ENCODE assay signal across 9 mouse cellular contexts in the genomic region with DNA sequence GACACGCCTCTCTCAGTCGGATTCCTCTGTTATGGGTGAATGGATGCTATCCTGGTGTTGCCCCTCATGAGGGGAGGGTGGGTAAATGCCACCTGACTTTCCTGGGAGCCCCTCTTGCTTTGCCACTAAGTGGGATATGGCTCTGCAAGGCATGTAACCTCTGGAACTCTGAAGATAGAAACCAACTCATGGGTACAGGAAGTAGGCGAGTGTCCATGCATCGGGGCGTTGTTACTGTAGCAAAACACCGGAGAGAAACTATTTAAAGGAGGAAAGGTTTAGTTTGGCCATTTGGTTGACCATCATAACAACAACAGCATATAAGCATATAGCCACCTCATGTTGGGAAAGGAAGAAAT. TPM values are rescaled to one million over a fixed set of nuclear protein-coding genes. Genes with fewer than 3 reads are reported as not detected.
A peak's percentile ranks its signal among the peaks of the same experiment; 100 is the strongest.
DNase-seq lines count a peak whose midpoint lies in the region; ATAC-seq and TF ChIP-seq lines count a peak whose summit lies in the region.
"Had no signal": no experiment of that assay in that cellular context is flagged by ENCODE, and none has a peak within 500 bp of the region (broad histone marks: within the 10 kb centered on the region; RNA-seq: fewer than 3 reads in every experiment).

No protein-coding gene starts in this region.

- H3K4me2 ChIP-seq in heart, embryonic 15.5 days = peak overlapping the region; percentile 61
- H3K4me2 ChIP-seq in hindbrain, embryonic 13.5 days = peak overlapping the region; percentile 57
- H3K4me2 ChIP-seq in midbrain, embryonic 13.5 days (replicated peaks) = peak overlapping the region; percentile 56

- H3K4me3 ChIP-seq in heart, embryonic 15.5 days = peak overlapping the region; percentile 79
- peak overlapping the region; percentile 64 for H3K4me3 ChIP-seq in bone marrow macrophage, adult 2 months (ENCODE audit: insufficient read depth, low read length)
- H3K4me3 ChIP-seq in hindbrain, embryonic 13.5 days = peak overlapping the region; percentile 40
- H3K4me3 ChIP-seq in midbrain, embryonic 13.5 days (replicated peaks) = peak overlapping the region; percentile 42

- H3K27me3 ChIP-seq in heart, embryonic 15.5 days = peaks cover 3% of the 10 kb centered on the region; the same call in 1 of the 2 replicates
- no peaks in the 10 kb centered on the region for H3K27me3 ChIP-seq in hindbrain, embryonic 13.5 days
- 0 out of 2 replicates have a peak, but pooled peaks cover 4% of the 10 kb centered on the region for H3K27me3 ChIP-seq in midbrain, embryonic 13.5 days

- WGBS in heart, embryonic 15.5 days = 71% methylated on average over 6 of the region's 6 CpGs
- 81% methylated on average over 6 of the region's 6 CpGs for WGBS in hindbrain, embryonic 13.5 days
- WGBS in midbrain, embryonic 13.5 days = 75% methylated on average over 6 of the region's 6 CpGs

- H3K9me3 ChIP-seq in heart, embryonic 15.5 days (replicated peaks) = no peaks in the 10 kb centered on the region
- H3K9me3 ChIP-seq in hindbrain, embryonic 13.5 days = no peaks in the 10 kb centered on the region
- no peaks in the 10 kb centered on the region for H3K9me3 ChIP-seq in midbrain, embryonic 13.5 days

- peaks cover 20% of the 10 kb centered on the region for H3K4me1 ChIP-seq in heart, embryonic 15.5 days (replicated peaks)
- H3K4me1 ChIP-seq in bone marrow macrophage, adult 2 months (ENCODE audit: control insufficient read depth, insufficient read depth, low read length) = peaks cover 11% of the 10 kb centered on the region
- peaks cover 59% of the 10 kb centered on the region for H3K4me1 ChIP-seq in hindbrain, embryonic 13.5 days (replicated peaks)
- H3K4me1 ChIP-seq in midbrain, embryonic 13.5 days (replicated peaks) = peaks cover 45% of the 10 kb centered on the region

- peak overlapping the region; percentile 18 for H3K9ac ChIP-seq in heart, embryonic 15.5 days
- H3K9ac ChIP-seq in hindbrain, embryonic 13.5 days = peak overlapping the region; percentile 74
- H3K9ac ChIP-seq in midbrain, embryonic 13.5 days (replicated peaks) = peak overlapping the region; percentile 60

- TF ChIP-seq POLR2A in bone marrow macrophage, adult 2 months (IDR thresholded peaks at IDR 0.05; ENCODE audit: borderline replicate concordance, low read depth, low read length) = no peak

- no peak for ATAC-seq in heart, embryonic 15.5 days (replicated peaks; ENCODE audit: insufficient number of reproducible peaks, insufficient read depth, low FRiP score, low read depth)
- ATAC-seq in hindbrain, embryonic 13.5 days (ENCODE audit: low FRiP score) = no peak
- ATAC-seq in midbrain, embryonic 13.5 days = no peak

- no peak for DNase-seq in heart, adult 8-10 months (ENCODE audit: low spot score)
- no peak for DNase-seq in frontal cortex, adult 2 months (ENCODE audit: extremely low spot score in 1 of 2, low spot score in 1 of 2)
- no peak for DNase-seq in spleen, postnatal 10 days (ENCODE audit: low spot score in 2 of 2)
- DNase-seq in adipocyte (ENCODE audit: low spot score) = no peak

- H3K27ac ChIP-seq in heart, embryonic 15.5 days = no peak overlapping the region
- H3K27ac ChIP-seq in bone marrow macrophage, adult 2 months (ENCODE audit: insufficient read depth, low read depth, low read length) = peak overlapping the region; percentile 47; the same call in 1 of the 2 replicates
- H3K27ac ChIP-seq in hindbrain, embryonic 13.5 days = peak overlapping the region; percentile 89
- H3K27ac ChIP-seq in midbrain, embryonic 13.5 days = peak overlapping the region; percentile 89

- no peaks in the 10 kb centered on the region for H3K36me3 ChIP-seq in heart, embryonic 15.5 days
- no peaks in the 10 kb centered on the region for H3K36me3 ChIP-seq in hindbrain, embryonic 13.5 days
- H3K36me3 ChIP-seq in midbrain, embryonic 13.5 days = no peaks in the 10 kb centered on the region

- no peak for TF ChIP-seq CTCF in bone marrow macrophage, adult 2 months (IDR thresholded peaks at IDR 0.05; ENCODE audit: low read depth, low read length)

RNA-seq across cellular contexts. Expression of gene Ift27, which starts 1.0 kb away (rescaled TPM):
- 38.1 and 49.9 TPM in 2 replicates for polyA plus RNA-seq in heart, embryonic 15.5 days (2015; fragmentation: Nextera tagmentation; extraction: Ambion mirVana)
- 10 to 100 TPM; 10.5 to 14.1 (median 10.9) TPM for total RNA-seq in heart, adult 8-10 months (2022)
- 19.2 and 19.8 TPM in 2 replicates for polyA plus RNA-seq in bone marrow macrophage, adult 2 months (2012; ENCODE audit: insufficient read depth, insufficient read length, missing spikeins)
- polyA plus RNA-seq in hindbrain, embryonic 13.5 days (2015; fragmentation: Nextera tagmentation; extraction: Ambion mirVana) = 106 and 111 TPM in 2 replicates
- polyA plus RNA-seq in midbrain, embryonic 13.5 days (2015; fragmentation: Nextera tagmentation; extraction: Ambion mirVana) = 115 and 121 TPM in 2 replicates
- polyA plus RNA-seq in frontal cortex, adult 2 months (2012; rRNA removed) = 30.2 and 35.4 TPM in 2 replicates

RNA-seq across cellular contexts. Expression of gene Pvalb, which starts 31.3 kb away (rescaled TPM):
- polyA plus RNA-seq in heart, embryonic 15.5 days (2015; fragmentation: Nextera tagmentation; extraction: Ambion mirVana) = 1.0 and 1.1 TPM in 2 replicates
- total RNA-seq in heart, adult 8-10 months (2022) = 1 to 10 TPM; 3.6 to 5.9 (median 4.5) TPM
- 0.83 TPM in 1 of 2 replicates, not detected in the other for polyA plus RNA-seq in bone marrow macrophage, adult 2 months (2012; ENCODE audit: insufficient read depth, insufficient read length, missing spikeins)
- polyA plus RNA-seq in hindbrain, embryonic 13.5 days (2015; fragmentation: Nextera tagmentation; extraction: Ambion mirVana) = 6.7 and 13.6 TPM in 2 replicates
- 1.4 and 3.1 TPM in 2 replicates for polyA plus RNA-seq in midbrain, embryonic 13.5 days (2015; fragmentation: Nextera tagmentation; extraction: Ambion mirVana)
- 36.5 and 62.8 TPM in 2 replicates for polyA plus RNA-seq in frontal cortex, adult 2 months (2012; rRNA removed)
- total RNA-seq: neutrophil, adult 5-6 weeks had no signal

RNA-seq across cellular contexts. Expression of gene Cacng2, which starts 55.0 kb away (rescaled TPM):
- 0.03 TPM in 1 of 2 replicates, not detected in the other for polyA plus RNA-seq in heart, embryonic 15.5 days (2015; fragmentation: Nextera tagmentation; extraction: Ambion mirVana)
- not detected for total RNA-seq in heart, adult 8-10 months (2022)
- polyA plus RNA-seq in bone marrow macrophage, adult 2 months (2012; ENCODE audit: insufficient read depth, insufficient read length, missing spikeins) = not detected in 2 replicates
- 10.5 and 10.7 TPM in 2 replicates for polyA plus RNA-seq in hindbrain, embryonic 13.5 days (2015; fragmentation: Nextera tagmentation; extraction: Ambion mirVana)
- polyA plus RNA-seq in midbrain, embryonic 13.5 days (2015; fragmentation: Nextera tagmentation; extraction: Ambion mirVana) = 8.0 and 9.0 TPM in 2 replicates
- 20.4 and 23.8 TPM in 2 replicates for polyA plus RNA-seq in frontal cortex, adult 2 months (2012; rRNA removed)
- total RNA-seq: neutrophil, adult 5-6 weeks had no signal

Comparison
In these comparisons a context has a peak if more than half of its experiments do, and no peak if none do; other contexts are left out.
1. H3K9ac ChIP-seq: peak in every context shown above with its lines; median percentile 74 in hindbrain, embryonic 13.5 days; 60 in midbrain, embryonic 13.5 days; 18 in heart, embryonic 15.5 days.